Mouse (Mus musculus) adrenal gland, adult 8-10 months (tissue): ENCODE data around the gene Rbms1. TPM values are rescaled to one million over a fixed set of nuclear protein-coding genes. Genes with fewer than 3 reads are reported as not detected.

Experiments
- DNase-seq: peaks from one replicate; pipeline ENCODE4 v3.0.0; 2022
- total RNA-seq, 4 experiments: library from RNA; stranded (reverse); gene quantifications; 2 replicates each; pipeline ENCODE4 v1.2.4; 2022

The Rbms1 gene
- total RNA-seq, 4 experiments from 2014 or later, result 40.6 to 71.6 (median 53.7) TPM

DNA sequence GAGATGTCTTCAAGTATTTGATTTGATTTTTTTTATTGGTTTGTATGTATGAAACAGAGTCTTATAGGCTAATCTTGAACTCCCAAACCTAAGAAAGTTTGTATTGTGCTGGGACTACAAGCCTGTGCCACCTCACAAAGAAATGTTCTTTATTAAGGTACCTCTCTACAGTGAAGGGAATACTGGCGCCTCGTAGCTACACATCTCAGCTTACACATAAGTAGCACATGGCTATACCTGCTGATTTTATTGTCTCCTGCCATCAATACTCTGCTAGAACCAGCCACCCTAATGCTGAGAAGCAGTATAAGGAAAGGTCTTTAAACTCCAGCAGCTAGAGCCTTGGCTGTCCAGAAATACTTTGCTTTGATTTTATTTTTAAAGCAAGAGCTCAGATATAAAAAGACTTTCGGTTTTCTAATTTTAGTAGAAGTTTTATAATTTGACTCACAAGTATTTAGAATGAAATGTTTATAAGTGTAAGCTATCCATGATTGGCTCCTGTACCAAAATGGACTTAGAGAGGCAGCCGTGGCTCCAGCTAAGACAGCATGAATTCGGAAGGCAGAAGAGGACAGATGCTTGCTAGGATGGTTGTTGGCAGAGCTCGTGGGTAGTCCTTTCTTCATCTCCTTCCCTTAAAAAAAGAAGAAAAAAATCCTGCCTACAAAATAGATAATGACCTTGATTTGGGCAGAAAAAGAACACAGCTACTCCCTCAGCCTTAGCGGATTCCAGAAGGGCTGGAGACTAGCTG, 48.3 kb downstream of the Rbms1 start:
- DNase-seq, result no peak

- DNase-seq, result no peak
These were observed 49.7 kb downstream of the Rbms1 start for GRCm38 (mm10) chr2:60913281-60913680.

GRCm38 (mm10) chr2:60911716-60912115, 51.3 kb downstream of the Rbms1 start:
- DNase-seq, result no peak

GRCm38 (mm10) chr2:60910820-60911219, 52.2 kb downstream of the Rbms1 start:
- DNase-seq, result peak; percentile 49

DNA sequence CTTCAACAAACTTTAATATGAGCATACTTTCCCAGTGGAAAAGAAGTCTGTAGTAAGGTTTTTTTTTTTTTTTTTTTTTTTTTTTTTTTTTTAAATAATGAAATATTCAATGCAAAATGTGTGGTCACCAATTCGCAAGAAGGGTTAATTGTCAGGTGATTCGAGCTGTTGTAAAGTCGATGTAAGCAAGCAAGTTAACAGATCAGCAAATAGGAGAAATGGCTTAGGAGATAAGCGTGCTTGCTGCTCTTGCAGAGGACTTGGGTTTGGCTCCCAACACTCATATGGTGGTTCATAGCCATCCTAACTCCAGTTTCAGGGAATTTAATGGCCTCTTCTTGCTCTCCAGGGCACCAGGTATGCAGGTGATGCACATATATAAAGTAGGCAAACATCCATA, 54.4 kb downstream of the Rbms1 start:
- DNase-seq, result no peak

DNA sequence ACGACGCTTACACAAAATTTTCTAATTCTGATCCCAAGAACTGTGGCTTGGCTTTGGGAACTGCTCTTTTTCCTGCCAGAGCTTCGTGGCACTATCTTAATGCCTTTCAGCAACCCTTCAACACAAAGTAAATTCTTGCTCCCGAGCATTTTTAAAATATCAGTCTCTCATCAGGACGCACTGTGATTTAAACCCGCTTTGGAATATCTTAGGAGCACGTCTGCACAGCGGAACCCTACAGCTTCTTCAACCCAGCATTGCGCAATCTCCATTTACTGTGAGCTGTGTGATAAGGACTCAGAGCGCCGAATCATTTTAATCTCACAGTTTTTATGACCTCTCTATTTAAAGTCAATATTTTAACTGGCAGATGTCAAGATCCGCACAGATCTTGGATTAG, 54.9 kb downstream of the Rbms1 start:
- DNase-seq, result no peak

DNA sequence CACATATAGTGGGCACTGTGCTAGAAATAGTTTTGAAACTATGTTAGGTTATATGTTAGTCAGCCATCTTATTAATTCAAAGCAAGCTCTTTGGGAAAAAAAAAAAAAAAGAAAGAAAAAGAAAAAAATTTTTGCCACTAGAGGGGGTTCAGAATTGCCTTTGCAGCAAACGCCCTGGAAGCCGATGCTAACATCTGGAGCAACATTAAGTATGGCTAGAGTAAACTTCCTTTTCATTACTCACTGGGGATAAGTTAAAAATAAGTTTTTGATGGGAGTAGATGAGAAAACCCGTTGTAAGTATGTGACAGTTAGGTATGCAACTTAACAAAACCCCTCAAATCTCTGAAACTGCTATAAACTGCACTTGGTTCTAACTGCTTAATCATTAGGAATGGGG, 57.7 kb downstream of the Rbms1 start:
- DNase-seq, result no peak

DNA sequence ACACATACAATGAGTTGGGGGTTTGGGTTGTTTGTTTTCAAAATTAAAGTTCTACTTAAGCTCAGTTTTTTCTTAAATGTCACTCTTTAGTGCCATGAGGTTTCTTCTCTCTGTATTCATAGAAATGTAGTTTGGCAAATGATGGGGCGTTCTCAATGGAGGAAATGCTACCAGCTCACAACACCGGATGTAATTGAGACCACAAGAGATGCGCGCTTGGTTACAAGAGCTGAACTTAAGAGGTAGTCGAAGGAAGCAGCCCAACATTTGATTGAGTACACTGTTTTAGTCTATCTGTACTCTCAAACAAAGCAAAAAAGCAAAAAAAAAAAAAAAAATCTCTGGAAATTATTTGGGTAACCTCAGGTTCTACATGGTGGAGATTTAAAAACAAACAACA, 58.9 kb downstream of the Rbms1 start:
- no peak for DNase-seq

GRCm38 (mm10) chr2:60903535-60903934, 59.5 kb downstream of the Rbms1 start:
- DNase-seq, result no peak

DNA sequence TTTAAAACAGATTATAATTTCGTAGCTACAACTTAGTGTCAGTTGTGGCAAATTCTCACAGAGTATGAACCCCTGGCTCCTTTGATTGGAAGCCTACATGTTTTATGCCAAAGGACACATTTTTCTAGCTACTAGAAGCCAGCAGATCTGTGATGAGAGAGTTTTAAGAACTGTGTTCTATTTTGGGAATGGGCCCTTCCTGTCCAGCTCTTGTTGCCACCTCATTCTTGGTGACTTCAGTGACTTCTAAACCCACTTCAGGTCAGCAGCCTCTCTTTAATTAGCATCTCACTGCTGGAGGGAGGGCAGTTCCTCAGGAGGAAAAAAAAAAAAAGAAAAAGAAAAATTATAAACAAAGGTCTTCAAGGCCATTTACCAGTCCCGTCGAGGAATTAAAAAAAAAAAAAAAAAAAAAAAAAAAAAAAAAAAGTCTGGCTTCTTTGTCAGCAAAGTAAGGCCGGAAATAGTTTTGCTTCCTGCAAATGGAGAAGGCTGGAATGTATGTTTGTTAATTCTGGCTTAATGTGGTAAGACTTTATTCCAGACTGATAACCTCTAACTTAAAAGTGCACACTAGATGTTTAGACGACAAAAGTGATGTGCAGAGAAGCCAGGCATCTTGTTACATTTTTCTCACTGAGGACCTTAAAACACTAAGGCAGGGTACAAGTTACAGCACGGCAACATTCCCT, 60.4 kb downstream of the Rbms1 start:
- no peak for DNase-seq

DNA sequence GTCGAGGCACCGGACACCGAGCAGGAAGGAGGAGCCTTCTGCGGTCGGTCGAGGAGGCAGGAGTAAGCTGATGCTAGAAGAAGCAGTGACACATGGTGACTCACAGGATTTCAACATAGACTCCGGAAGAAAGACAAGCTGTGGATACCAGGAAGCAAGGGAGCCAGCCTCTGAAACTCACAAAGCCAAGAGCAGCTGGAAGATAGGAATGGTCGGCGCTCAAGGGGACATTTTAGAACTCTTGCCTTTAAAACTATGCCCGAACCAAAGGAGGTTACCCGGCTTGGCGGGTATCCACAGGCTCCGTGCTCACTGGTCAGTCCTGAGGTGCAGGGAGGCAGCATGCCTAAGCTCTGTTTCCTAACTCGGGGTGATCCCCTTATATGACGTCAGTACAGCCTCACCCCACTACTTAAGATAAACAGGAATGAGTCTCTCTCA, 61.5 kb downstream of the Rbms1 start:
- peak; percentile 72 for DNase-seq

- DNase-seq, result no peak
These were observed 62.0 kb downstream of the Rbms1 start for GRCm38 (mm10) chr2:60901013-60901412.

DNA sequence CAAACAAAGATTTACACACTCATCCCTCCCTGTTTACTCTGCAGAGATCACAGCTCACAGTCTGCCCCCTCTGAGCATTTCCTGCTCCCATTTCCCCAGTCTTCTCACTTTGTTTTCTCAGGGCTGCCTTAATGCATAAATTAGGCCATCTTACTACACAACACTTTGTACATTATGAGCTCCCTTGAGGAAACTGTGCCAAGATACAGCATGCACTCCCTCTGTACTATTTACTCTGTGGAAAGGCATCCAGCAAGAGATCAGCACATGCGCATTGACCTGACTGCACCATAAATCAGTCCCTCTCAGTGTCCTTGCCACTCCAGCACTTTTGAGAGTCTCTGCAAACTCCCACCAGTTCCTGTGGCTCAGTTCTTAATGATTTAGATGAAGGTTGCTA, 70.0 kb downstream of the Rbms1 start:
- DNase-seq, result no peak

DNA sequence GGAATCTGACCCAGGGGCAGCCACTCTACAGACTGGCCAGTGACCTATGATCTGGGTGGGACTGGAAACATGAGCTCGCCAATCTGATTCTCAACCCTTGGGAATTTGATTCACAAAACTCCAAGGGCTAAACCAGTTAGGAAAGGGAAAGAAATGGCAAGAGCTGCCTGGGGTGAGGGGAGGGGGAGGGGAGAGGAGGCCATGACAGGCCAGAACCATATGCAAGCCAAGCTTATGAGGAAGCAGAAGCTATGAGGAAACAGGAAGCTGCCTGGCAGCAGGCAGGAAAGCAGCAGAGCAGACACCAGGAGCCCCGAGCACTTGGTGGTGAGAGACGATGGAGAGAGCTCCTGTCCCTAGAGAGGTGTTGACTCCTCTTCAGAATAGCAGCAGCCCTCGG, 79.1 kb downstream of the Rbms1 start:
- no peak for DNase-seq

- DNase-seq, result no peak
These were observed 80.0 kb downstream of the Rbms1 start for GRCm38 (mm10) chr2:60883043-60883365.

DNA sequence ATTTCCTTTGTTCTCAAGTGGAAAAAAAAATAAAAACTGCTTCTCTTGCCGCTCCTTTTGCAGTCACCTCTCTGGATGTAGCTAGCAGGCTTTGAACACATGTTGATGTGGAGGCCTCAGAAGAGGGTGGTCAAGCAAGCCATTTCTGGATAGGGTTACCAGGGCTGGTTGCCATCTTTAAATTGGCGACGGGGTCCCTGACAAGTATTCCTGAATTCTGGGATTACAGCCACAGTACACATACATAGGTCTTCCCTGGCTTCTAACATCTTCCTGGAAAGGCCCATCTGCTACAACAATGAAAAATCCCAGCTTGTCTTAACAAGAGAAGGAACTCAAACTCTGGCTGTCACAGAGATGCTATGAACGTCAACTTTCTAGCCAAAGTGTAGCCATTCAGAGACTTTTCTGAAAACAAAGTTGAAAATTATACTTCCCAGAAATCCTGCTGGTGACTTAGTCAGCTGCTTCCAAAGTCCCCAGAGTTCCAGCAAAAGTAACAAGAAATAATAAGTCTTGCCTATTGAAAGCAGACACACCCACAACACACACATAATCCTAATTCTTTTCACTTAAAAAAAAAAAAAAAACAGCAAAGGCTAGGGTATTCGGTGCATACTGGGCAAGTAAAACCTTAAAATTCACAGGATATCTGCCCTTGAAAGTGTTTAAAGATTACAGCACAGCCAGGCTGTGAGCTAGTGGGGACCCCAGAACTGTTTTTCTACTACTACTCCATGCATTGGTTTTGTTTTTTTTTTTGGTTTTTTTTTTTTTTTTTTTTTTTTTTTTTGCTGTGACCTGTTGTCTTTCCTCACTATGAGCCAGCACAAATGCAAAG, 80.6 kb downstream of the Rbms1 start:
- DNase-seq, result no peak

GRCm38 (mm10) chr2:60881571-60882041, 81.4 kb downstream of the Rbms1 start:
- no peak for DNase-seq

- peak; percentile 52 for DNase-seq
These were observed 82.0 kb downstream of the Rbms1 start for GRCm38 (mm10) chr2:60880789-60881570.

DNA sequence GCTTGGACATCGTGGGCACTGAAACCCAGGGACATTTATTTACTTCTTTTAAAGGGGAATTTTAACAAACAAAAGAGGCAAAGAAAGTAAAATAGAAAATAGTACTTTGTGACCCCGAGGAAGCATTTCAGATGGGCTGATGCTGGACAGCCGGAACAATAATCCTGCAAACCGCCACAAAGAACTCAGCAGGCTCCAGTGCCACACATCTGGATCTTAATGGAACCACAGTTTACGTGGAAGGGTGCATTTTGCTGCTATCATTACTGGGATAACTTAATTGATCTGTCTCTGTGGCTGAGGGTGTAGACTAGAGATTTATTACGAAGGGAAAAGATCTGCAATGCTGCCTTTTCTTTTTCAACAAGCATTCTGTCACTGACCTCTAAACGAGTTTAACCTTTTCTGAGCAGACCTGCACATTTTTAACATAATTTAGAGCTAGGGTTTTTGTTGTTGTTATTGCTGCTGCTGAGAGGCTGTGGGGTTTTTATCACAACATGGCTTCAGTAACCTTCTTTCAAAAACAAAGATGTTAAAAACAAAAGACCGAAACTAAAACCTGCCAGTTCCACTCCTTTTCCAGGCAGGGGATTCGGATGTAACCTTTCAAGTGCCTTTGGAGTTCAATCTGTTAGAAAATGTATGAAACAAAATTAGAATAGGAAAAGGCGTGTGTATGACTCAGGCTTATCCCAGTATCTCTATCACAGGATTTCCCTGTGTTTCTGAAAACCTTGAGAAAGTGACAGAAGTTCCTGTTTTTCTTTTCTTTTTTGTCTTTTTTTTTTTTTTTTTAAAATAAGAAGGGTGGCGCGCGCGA, 82.8 kb downstream of the Rbms1 start:
- DNase-seq, result no peak

GRCm38 (mm10) chr2:60879141-60879818, 83.7 kb downstream of the Rbms1 start:
- DNase-seq, result no peak
